Mouse (Mus musculus): ENCODE measurements around the gene Rps27l. TPM values are rescaled to one million over a fixed set of nuclear protein-coding genes. Genes with fewer than 3 reads are reported as not detected.

Rps27l gene
- polyA plus RNA-seq, 1 experiment = 588 TPM

DNA sequence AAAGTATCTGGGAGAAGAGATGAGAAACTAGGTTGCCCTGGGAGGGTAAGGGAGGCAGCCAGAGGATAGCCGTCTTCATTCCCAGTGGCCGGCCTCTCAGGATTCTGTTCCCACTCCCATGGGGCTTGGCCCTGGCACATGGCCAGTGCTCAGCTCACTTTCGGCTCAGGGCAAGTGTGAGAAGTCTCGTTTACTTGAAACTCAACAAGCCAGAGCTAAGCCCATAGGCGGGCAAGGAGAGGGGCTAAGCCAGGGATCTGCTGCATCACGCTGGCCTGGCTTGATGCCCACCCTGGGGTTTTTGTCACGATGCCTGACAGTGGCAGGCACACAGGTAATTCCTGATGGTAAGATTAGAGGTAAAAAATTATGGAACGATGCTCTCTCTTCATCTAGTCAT lies 8.4 kb upstream of the Rps27l start:
- no peaks in the 10 kb centered on the region for H3K79me2 ChIP-seq (ENCODE audit: control insufficient read depth, insufficient read depth)
- TF ChIP-seq TCF12 (IDR thresholded peaks at IDR 0.05; ENCODE audit: insufficient read depth, poor library complexity, severe bottlenecking) = no peak
- no peak for TF ChIP-seq USF1 (IDR thresholded peaks at IDR 0.05; ENCODE audit: low read depth)
- no peak for TF ChIP-seq CEBPB (IDR thresholded peaks at IDR 0.05; ENCODE audit: insufficient read depth, poor library complexity, severe bottlenecking)
- no peak for TF ChIP-seq POLR2AphosphoS2 (IDR thresholded peaks at IDR 0.05; ENCODE audit: insufficient read length, low read depth)
- TF ChIP-seq MAX (IDR thresholded peaks at IDR 0.05; ENCODE audit: low read depth) = no peak
- no peak for TF ChIP-seq SRF (IDR thresholded peaks at IDR 0.05; ENCODE audit: control insufficient read depth, insufficient read length, low read depth)
- TF ChIP-seq TCF3 (IDR thresholded peaks at IDR 0.05; ENCODE audit: insufficient read length, low read depth) = no peak
- H3ac ChIP-seq (ENCODE audit: control insufficient read depth, insufficient read length) = no peak overlapping the region
- no peaks in the 10 kb centered on the region for H3K27me3 ChIP-seq (ENCODE audit: control insufficient read depth, insufficient read depth, insufficient read length)
- H3K4me3 ChIP-seq = no peak overlapping the region
- no peaks in the 10 kb centered on the region for H3K36me3 ChIP-seq (ENCODE audit: control insufficient read depth, insufficient read depth)
- H3K4me2 ChIP-seq (ENCODE audit: low read depth) = no peak overlapping the region

DNA sequence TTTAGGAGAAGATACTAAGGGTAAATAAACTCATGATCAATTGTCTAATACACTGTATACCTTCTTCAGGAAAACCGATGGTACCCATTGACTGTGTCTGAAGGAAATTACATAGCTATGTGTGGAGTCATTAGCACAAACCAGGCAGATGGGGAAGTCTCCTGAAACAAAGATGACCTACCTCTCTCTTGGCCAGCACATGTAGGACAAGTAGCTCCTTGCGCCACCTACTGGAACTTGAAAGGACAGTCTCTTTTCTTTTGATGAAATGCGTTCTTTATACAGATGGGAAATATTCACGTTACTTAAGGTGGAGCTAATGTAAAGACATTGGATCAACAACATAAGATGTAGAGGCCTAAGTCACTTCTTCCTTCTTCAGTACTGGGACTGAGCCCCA lies 7.0 kb upstream of the Rps27l start:
- Histone ChIP-seq H3K27me3 (ENCODE audit: control insufficient read depth, insufficient read depth, insufficient read length) (no peaks in the 10 kb centered on the region), H3K4me2 (ENCODE audit: low read depth) (no peak overlapping the region), H3K36me3 (ENCODE audit: control insufficient read depth, insufficient read depth) (no peaks in the 10 kb centered on the region), H3K4me3 (no peak overlapping the region), H3ac (ENCODE audit: control insufficient read depth, insufficient read length) (no peak overlapping the region), H3K79me2 (ENCODE audit: control insufficient read depth, insufficient read depth) (no peaks in the 10 kb centered on the region)
- no peak for TF ChIP-seq CEBPB (IDR thresholded peaks at IDR 0.05; ENCODE audit: insufficient read depth, poor library complexity, severe bottlenecking)
- no peak for TF ChIP-seq MAX (IDR thresholded peaks at IDR 0.05; ENCODE audit: low read depth)
- TF ChIP-seq POLR2A (IDR thresholded peaks at IDR 0.05; ENCODE audit: insufficient read length, low read depth) = no peak
- no peak for TF ChIP-seq SRF (IDR thresholded peaks at IDR 0.05; ENCODE audit: control insufficient read depth, insufficient read length, low read depth)
- TF ChIP-seq USF1 (IDR thresholded peaks at IDR 0.05; ENCODE audit: low read depth) = no peak
- no peak for TF ChIP-seq MYOD1 (IDR thresholded peaks at IDR 0.05; ENCODE audit: control insufficient read depth in 1 of 3, insufficient read length in 2 of 3, low read depth in 2 of 3)
- TF ChIP-seq TCF12 (IDR thresholded peaks at IDR 0.05; ENCODE audit: insufficient read depth, poor library complexity, severe bottlenecking) = no peak

DNA sequence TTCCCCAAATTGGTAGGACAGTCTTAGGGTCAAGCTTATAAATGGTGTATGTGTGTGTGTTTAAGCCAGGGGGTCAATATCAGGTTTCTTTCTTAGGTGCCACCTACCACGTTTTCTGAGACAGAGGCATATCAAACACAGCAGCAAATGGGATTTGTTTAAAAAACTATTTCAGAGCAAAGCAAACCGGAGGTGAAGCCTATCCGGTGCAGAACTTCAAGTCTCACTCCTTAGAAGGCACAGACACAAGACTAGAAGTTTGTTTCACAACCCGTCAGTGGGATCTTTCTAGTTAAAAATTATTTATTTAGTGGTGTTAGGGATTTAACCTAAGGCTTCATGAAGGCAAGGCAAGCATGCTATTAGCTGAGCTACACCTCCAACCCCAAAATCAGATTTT lies 725 bp upstream of the Rps27l start:
- Histone ChIP-seq H3K79me2 (ENCODE audit: control insufficient read depth, insufficient read depth) (peaks cover 18% of the 10 kb centered on the region), H3ac (ENCODE audit: control insufficient read depth, insufficient read length) (no peak overlapping the region), H3K4me2 (ENCODE audit: low read depth) (peak overlapping the region; percentile 91), H3K36me3 (ENCODE audit: control insufficient read depth, insufficient read depth) (peaks cover 16% of the 10 kb centered on the region), H3K4me3 (peak overlapping the region; percentile 82), H3K27me3 (ENCODE audit: control insufficient read depth, insufficient read depth, insufficient read length) (no peaks in the 10 kb centered on the region)
- TF ChIP-seq SRF (IDR thresholded peaks at IDR 0.05; ENCODE audit: control insufficient read depth, insufficient read length, low read depth) = no peak
- no peak for TF ChIP-seq REST (IDR thresholded peaks at IDR 0.05; ENCODE audit: insufficient read depth, insufficient read length)
- TF ChIP-seq POLR2A (IDR thresholded peaks at IDR 0.05; ENCODE audit: insufficient read length, low read depth) = no peak
- no peak for TF ChIP-seq MAX (IDR thresholded peaks at IDR 0.05; ENCODE audit: low read depth)
- no peak for TF ChIP-seq TCF3 (IDR thresholded peaks at IDR 0.05; ENCODE audit: insufficient read length, low read depth)
- TF ChIP-seq E2F4 (IDR thresholded peaks at IDR 0.05; ENCODE audit: insufficient read depth) = no peak

DNA sequence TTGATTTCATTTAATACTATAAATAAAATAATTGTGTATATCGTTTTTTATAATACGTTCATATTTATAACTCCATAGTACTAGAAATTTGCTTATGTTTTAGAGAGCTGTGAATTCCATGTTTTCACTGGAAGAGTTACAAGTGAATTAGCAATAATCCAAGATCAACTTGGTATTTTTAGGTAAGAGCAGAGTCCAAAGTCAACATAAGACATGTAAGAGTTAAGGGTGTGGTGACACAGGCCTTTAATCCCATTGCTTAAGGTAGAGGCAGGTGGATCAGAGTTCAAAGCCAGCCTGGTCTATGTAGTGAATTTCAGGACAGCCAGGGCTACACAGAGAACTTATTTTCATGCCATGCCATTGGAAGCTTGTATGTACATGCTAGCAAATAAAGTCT lies 2.6 kb downstream of the Rps27l start:
- Histone ChIP-seq H3K4me3 (no peak overlapping the region), H3K4me2 (ENCODE audit: low read depth) (no peak overlapping the region), H3ac (ENCODE audit: control insufficient read depth, insufficient read length) (no peak overlapping the region), H3K27me3 (ENCODE audit: control insufficient read depth, insufficient read depth, insufficient read length) (no peaks in the 10 kb centered on the region), H3K36me3 (ENCODE audit: control insufficient read depth, insufficient read depth) (peaks cover 16% of the 10 kb centered on the region), H3K79me2 (ENCODE audit: control insufficient read depth, insufficient read depth) (peaks cover 18% of the 10 kb centered on the region)
- TF ChIP-seq POLR2AphosphoS2 (IDR thresholded peaks at IDR 0.05; ENCODE audit: insufficient read length, low read depth) (no peak), TCF3 (IDR thresholded peaks at IDR 0.05; ENCODE audit: insufficient read length, low read depth) (no peak), REST (IDR thresholded peaks at IDR 0.05; ENCODE audit: insufficient read depth, insufficient read length) (no peak)

DNA sequence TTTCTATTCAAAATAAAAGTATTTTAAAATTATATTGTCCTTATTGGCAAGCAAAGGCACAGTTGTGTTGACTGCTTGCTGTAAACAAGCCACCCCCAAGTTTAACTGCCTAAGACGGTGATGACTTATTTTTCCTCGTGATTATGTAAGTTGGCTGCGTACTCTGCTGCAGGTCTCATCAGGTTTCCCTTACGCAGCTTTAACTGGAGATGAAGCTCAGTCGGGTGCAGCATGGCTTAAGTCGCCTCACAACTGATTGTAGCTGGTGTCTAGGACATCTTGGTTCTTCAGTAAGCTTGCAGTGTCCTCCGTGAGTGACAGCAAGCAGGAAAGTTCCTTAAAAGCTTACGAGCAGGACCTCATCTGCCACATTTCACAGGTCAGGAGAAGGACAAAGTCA lies 6.4 kb downstream of the Rps27l start:
- no peak overlapping the region for H3K4me3 ChIP-seq
- peaks cover 5% of the 10 kb centered on the region for H3K79me2 ChIP-seq (ENCODE audit: control insufficient read depth, insufficient read depth)
- no peaks in the 10 kb centered on the region for H3K27me3 ChIP-seq (ENCODE audit: control insufficient read depth, insufficient read depth, insufficient read length)
- TF ChIP-seq POLR2AphosphoS2 (IDR thresholded peaks at IDR 0.05; ENCODE audit: insufficient read length, low read depth) (no peak), POLR2A (IDR thresholded peaks at IDR 0.05; ENCODE audit: insufficient read length, low read depth) (no peak), TCF3 (IDR thresholded peaks at IDR 0.05; ENCODE audit: insufficient read length, low read depth) (no peak), MYOG (IDR thresholded peaks at IDR 0.05; ENCODE audit: control insufficient read depth in 1 of 3, insufficient read depth in 1 of 3, insufficient read length in 2 of 3, low read depth in 2 of 3) (no peak), MAX (IDR thresholded peaks at IDR 0.05; ENCODE audit: low read depth) (no peak), E2F4 (IDR thresholded peaks at IDR 0.05; ENCODE audit: insufficient read depth) (no peak), REST (IDR thresholded peaks at IDR 0.05; ENCODE audit: insufficient read depth, insufficient read length) (no peak), MYOD1 (IDR thresholded peaks at IDR 0.05; ENCODE audit: control insufficient read depth in 1 of 3, insufficient read length in 2 of 3, low read depth in 2 of 3) (no peak), CEBPB (IDR thresholded peaks at IDR 0.05; ENCODE audit: insufficient read depth, poor library complexity, severe bottlenecking) (no peak), SRF (IDR thresholded peaks at IDR 0.05; ENCODE audit: control insufficient read depth, insufficient read length, low read depth) (no peak)
- no peak overlapping the region for H3K4me2 ChIP-seq (ENCODE audit: low read depth)
- peaks cover 16% of the 10 kb centered on the region for H3K36me3 ChIP-seq (ENCODE audit: control insufficient read depth, insufficient read depth)
- no peak overlapping the region for H3ac ChIP-seq (ENCODE audit: control insufficient read depth, insufficient read length)

Data from myocyte (in vitro differentiated cells).